Mouse (Mus musculus) midbrain, embryonic 13.5 days (tissue): ENCODE results near the gene Mvb12b. TPM values are rescaled to one million over a fixed set of nuclear protein-coding genes. Genes with fewer than 3 reads are reported as not detected.

Source experiments
- ATAC-seq: fragments of 200-750 bp; cut with Nextera tagmentation; 2 replicates; pipeline ENCODE4 v1.8.0; 2017; ENCODE audit warnings: mild to moderate bottlenecking, moderate TSS enrichment, moderate library complexity
- H3K27ac ChIP-seq: fragments of 300-500 bp; sonication (generic); 2 replicates; pipeline ENCODE4 v1.5.1; 2015; ENCODE audit warnings: inconsistent platforms, mild to moderate bottlenecking, moderate library complexity
- H3K27me3 ChIP-seq: fragments of 300-500 bp; sonication (generic); 2 replicates; pipeline ENCODE4 v1.6.1; 2015; ENCODE audit warnings: mild to moderate bottlenecking, inconsistent platforms
- H3K36me3 ChIP-seq: fragments of 300-500 bp; sonication (generic); 2 replicates; pipeline ENCODE4 v1.6.1; 2015; ENCODE audit warnings: mild to moderate bottlenecking, inconsistent platforms
- H3K4me1 ChIP-seq: fragments of 300-500 bp; sonication (generic); replicated peaks from 2 replicates; pipeline ENCODE4 v1.6.1; 2015; ENCODE audit warnings: inconsistent platforms
- H3K4me2 ChIP-seq: fragments of 300-500 bp; sonication (generic); replicated peaks from 2 replicates; pipeline ENCODE4 v1.6.1; 2015; ENCODE audit warnings: moderate library complexity, mild to moderate bottlenecking, inconsistent platforms
- H3K4me3 ChIP-seq: fragments of 300-500 bp; sonication (generic); replicated peaks from 2 replicates; pipeline ENCODE4 v1.5.1; 2015; ENCODE audit warnings: mild to moderate bottlenecking, inconsistent platforms
- H3K9ac ChIP-seq: fragments of 300-500 bp; sonication (generic); replicated peaks from 2 replicates; pipeline ENCODE4 v1.6.1; 2015; ENCODE audit warnings: mild to moderate bottlenecking, inconsistent platforms
- H3K9me3 ChIP-seq: fragments of 300-500 bp; sonication (generic); 2 replicates; pipeline ENCODE4 v1.6.1; 2016; ENCODE audit warnings: mild to moderate bottlenecking, inconsistent platforms
- whole genome bisulfite sequencing: fragments of 180-500 bp; shearing (Covaris S2); methylation state at CpG from one replicate; pipeline ENCODE4 v1.1.7; 2015; 5-methylcytosine and 5-hydroxymethylcytosine counted together
- polyA plus RNA-seq: library from polyadenylated mRNA; unstranded; fragments of >200 nt; fragmentation: Nextera tagmentation; extraction: Ambion mirVana; gene quantifications from 2 replicates; pipeline ENCODE4 v1.2.1, GENCODE M21; 2015

The Mvb12b gene
- polyA plus RNA-seq, 1 experiment from 2014 or later: 73.0 TPM

GRCm38 (mm10) chr2:33820037-33820436 lies 67.7 kb downstream of the Mvb12b start:
- ATAC-seq: no peak
- no peak overlapping the region for H3K4me2 ChIP-seq
- H3K9me3 ChIP-seq: no peaks in the 10 kb centered on the region
- H3K9ac ChIP-seq: no peak overlapping the region
- WGBS: 78% methylated on average over 5 of the region's 5 CpGs
- peaks cover 37% of the 10 kb centered on the region for H3K4me1 ChIP-seq
- H3K27ac ChIP-seq: no peak overlapping the region
- no peak overlapping the region for H3K4me3 ChIP-seq
- H3K36me3 ChIP-seq: peaks cover 68% of the 10 kb centered on the region
- H3K27me3 ChIP-seq: no peaks in the 10 kb centered on the region

DNA sequence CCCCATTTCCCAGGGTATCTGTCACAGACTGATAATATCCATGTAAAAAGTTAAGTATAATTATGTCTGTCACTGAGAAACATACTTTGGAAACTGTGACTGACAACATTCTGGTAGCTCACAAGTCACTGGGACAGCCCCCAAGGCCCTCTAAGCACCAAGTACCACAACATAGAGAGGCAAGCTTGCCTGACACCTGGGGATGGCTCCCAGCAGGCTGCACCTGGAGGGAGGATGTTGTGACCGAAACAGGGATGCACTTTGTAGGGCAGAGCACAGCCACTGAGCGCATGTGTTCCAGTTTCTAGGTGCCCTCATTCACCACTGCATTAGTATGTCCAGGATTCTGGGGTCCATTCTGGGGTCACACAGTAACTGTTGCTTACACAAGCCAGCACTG lies 69.4 kb downstream of the Mvb12b start:
- ATAC-seq: no peak
- no peak overlapping the region for H3K4me3 ChIP-seq
- H3K27ac ChIP-seq: no peak overlapping the region
- H3K9me3 ChIP-seq: no peaks in the 10 kb centered on the region
- H3K27me3 ChIP-seq: no peaks in the 10 kb centered on the region
- peaks cover 55% of the 10 kb centered on the region for H3K36me3 ChIP-seq
- 98% methylated on average over 2 of the region's 2 CpGs for WGBS
- no peak overlapping the region for H3K9ac ChIP-seq
- H3K4me2 ChIP-seq: no peak overlapping the region
- H3K4me1 ChIP-seq: peaks cover 50% of the 10 kb centered on the region

- no peak overlapping the region for H3K4me3 ChIP-seq
- peaks cover 49% of the 10 kb centered on the region for H3K36me3 ChIP-seq
- no peak overlapping the region for H3K4me2 ChIP-seq
- no peaks in the 10 kb centered on the region for H3K9me3 ChIP-seq
- no peaks in the 10 kb centered on the region for H3K27me3 ChIP-seq
- ATAC-seq: no peak
- 0 out of 2 replicates have a peak overlapping the region, but pooled peaks have one; percentile 12 for H3K27ac ChIP-seq
- peaks cover 49% of the 10 kb centered on the region for H3K4me1 ChIP-seq
- no peak overlapping the region; the same call in 1 of the 2 replicates for H3K9ac ChIP-seq
- 74% methylated on average over 9 of the region's 9 CpGs for WGBS
These were observed 69.9 kb downstream of the Mvb12b start for GRCm38 (mm10) chr2:33817663-33818346.

GRCm38 (mm10) chr2:33817080-33817479 lies 70.7 kb downstream of the Mvb12b start:
- Histone ChIP-seq H3K9me3 (no peaks in the 10 kb centered on the region), H3K4me3 (no peak overlapping the region), H3K27ac (no peak overlapping the region), H3K4me1 (peaks cover 49% of the 10 kb centered on the region), H3K36me3 (peaks cover 49% of the 10 kb centered on the region), H3K9ac (no peak overlapping the region), H3K4me2 (no peak overlapping the region), H3K27me3 (no peaks in the 10 kb centered on the region)
- no peak for ATAC-seq
- 81% methylated on average over 4 of the region's 4 CpGs for WGBS

- Histone ChIP-seq H3K4me2 (no peak overlapping the region), H3K9ac (no peak overlapping the region), H3K27me3 (no peaks in the 10 kb centered on the region), H3K4me3 (no peak overlapping the region), H3K9me3 (no peaks in the 10 kb centered on the region), H3K4me1 (peaks cover 71% of the 10 kb centered on the region), H3K27ac (peak overlapping the region; percentile 57), H3K36me3 (peaks cover 34% of the 10 kb centered on the region)
- no peak for ATAC-seq
- WGBS: 63% methylated on average over 8 of the region's 8 CpGs
These were observed 73.2 kb downstream of the Mvb12b start for GRCm38 (mm10) chr2:33814581-33814980.

GRCm38 (mm10) chr2:33813501-33814240 lies 74.1 kb downstream of the Mvb12b start:
- no peak for ATAC-seq
- peak overlapping the region; percentile 41 for H3K27ac ChIP-seq
- H3K4me1 ChIP-seq: peaks cover 80% of the 10 kb centered on the region
- H3K27me3 ChIP-seq: no peaks in the 10 kb centered on the region
- H3K4me2 ChIP-seq: no peak overlapping the region
- no peak overlapping the region for H3K4me3 ChIP-seq
- WGBS: 50% methylated on average over 8 of the region's 8 CpGs
- H3K9ac ChIP-seq: no peak overlapping the region
- H3K36me3 ChIP-seq: peaks cover 25% of the 10 kb centered on the region
- H3K9me3 ChIP-seq: no peaks in the 10 kb centered on the region

- H3K4me1 ChIP-seq: peaks cover 84% of the 10 kb centered on the region
- H3K27me3 ChIP-seq: no peaks in the 10 kb centered on the region
- peaks cover 23% of the 10 kb centered on the region for H3K36me3 ChIP-seq
- no peak overlapping the region for H3K9ac ChIP-seq
- no peak overlapping the region for H3K4me3 ChIP-seq
- no peak overlapping the region for H3K4me2 ChIP-seq
- no peak for ATAC-seq
- WGBS: 63% methylated on average over 11 of the region's 11 CpGs
- peak overlapping the region; percentile 41; the same call in 1 of the 2 replicates for H3K27ac ChIP-seq
- no peaks in the 10 kb centered on the region for H3K9me3 ChIP-seq
These were observed 74.8 kb downstream of the Mvb12b start for GRCm38 (mm10) chr2:33812980-33813379.

DNA sequence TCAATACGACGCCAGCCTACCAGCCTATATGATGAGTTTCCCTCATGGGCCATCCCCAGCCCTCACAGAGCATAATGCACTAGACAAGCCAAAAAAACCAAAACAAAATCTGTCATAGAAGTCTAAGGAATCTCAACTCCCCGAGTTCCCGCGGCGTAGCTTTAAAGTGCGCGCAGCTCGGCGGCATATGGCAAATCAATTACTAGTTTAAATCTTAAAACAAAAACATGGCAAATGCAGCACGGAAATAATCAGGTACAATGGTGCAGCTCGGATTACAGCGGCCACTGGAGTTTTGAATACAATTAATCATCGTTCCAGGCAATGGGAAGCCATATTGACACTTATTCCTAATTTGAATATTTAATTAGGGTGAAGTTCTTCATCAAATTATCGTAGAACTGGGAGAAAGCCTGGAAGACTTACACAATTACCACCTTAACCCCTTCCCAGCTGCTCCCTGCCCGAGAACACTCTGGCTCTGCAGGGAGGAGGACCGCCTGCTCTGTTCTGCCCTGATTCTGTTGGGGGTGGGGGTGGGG lies 76.3 kb downstream of the Mvb12b start:
- no peak for ATAC-seq
- Histone ChIP-seq H3K9ac (no peak overlapping the region), H3K27me3 (no peaks in the 10 kb centered on the region), H3K4me3 (no peak overlapping the region), H3K4me2 (no peak overlapping the region), H3K4me1 (peaks cover 74% of the 10 kb centered on the region), H3K36me3 (peaks cover 19% of the 10 kb centered on the region), H3K9me3 (no peaks in the 10 kb centered on the region), H3K27ac (peak overlapping the region; percentile 79)
- 58% methylated on average over 17 of the region's 17 CpGs for WGBS

DNA sequence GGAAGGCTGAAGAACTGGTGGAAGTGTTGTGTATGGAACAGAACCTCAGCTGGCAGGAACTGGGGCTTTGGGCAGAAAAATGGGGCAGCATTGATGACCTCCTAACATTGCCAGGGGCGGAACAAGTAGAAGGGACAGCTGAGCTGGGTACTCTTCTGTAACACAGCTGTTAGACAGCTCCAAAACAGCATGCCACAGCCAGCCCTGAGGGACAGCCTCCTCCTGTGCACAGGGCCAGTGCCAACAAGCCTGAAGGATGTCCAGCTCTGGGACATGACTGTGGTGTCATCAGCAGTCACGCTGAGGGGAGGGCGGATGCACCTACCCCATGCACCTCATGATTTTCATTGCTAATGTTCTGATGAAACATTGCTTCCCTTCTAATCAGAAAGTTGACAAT lies 78.7 kb downstream of the Mvb12b start:
- H3K9me3 ChIP-seq: no peaks in the 10 kb centered on the region
- H3K36me3 ChIP-seq: peaks cover 24% of the 10 kb centered on the region
- peak overlapping the region; percentile 79 for H3K27ac ChIP-seq
- 79% methylated on average over 3 of the region's 3 CpGs for WGBS
- no peak overlapping the region for H3K4me2 ChIP-seq
- no peak overlapping the region for H3K9ac ChIP-seq
- ATAC-seq: no peak
- H3K4me1 ChIP-seq: peaks cover 69% of the 10 kb centered on the region
- H3K4me3 ChIP-seq: no peak overlapping the region
- H3K27me3 ChIP-seq: no peaks in the 10 kb centered on the region

DNA sequence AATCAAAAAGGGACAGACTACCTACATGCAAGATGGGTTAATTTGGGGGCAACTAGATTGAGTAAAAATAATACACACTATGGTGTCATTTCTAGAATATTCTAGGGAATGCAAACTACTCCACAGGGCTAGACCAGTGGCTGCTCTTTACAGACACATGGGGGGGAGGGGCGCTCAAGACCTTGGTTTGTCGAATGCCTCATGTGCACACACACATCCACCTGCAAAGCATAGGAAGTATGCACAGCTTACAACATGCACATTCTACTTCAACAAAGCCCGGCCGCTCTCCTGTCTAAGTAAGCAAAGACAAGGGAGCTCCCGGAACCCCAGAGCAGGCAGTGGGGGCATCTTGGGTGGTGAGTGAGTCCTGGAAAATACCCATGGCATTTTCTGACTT lies 79.7 kb downstream of the Mvb12b start:
- no peak overlapping the region for H3K4me3 ChIP-seq
- H3K9me3 ChIP-seq: no peaks in the 10 kb centered on the region
- H3K27me3 ChIP-seq: no peaks in the 10 kb centered on the region
- no peak overlapping the region for H3K4me2 ChIP-seq
- no peak overlapping the region for H3K9ac ChIP-seq
- WGBS: 96% methylated on average over 5 of the region's 5 CpGs
- peaks cover 24% of the 10 kb centered on the region for H3K36me3 ChIP-seq
- no peak for ATAC-seq
- H3K4me1 ChIP-seq: peaks cover 66% of the 10 kb centered on the region
- no peak overlapping the region for H3K27ac ChIP-seq

- H3K36me3 ChIP-seq: peaks cover 48% of the 10 kb centered on the region
These were observed 82.1 kb downstream of the Mvb12b start for GRCm38 (mm10) chr2:33805640-33806039.

DNA sequence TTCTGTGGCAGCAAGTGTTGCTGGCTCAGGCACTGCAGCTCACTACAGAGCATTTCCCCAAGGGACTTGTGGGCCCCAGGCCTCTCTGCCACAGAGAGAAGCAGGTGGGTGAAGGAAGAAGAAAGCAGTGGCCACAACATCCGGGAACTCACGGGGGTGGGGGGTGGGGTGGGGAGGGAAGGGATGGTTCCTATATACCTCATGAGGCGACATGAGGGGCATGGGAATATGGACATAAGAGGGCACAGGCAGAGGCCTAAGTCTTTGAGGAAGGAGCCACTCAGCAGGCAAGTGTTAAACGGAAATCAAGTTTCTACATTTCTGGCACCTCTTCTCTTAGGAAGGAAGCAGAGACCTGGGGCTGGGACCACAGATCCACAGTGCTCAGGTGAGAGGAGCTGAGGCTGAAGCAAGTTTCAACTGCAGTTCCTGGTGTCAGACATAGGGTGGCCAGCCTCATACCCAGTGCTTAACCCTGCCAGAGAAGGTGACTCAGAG lies 84.0 kb downstream of the Mvb12b start:
- H3K27me3 ChIP-seq: no peaks in the 10 kb centered on the region
- peaks cover 41% of the 10 kb centered on the region for H3K4me1 ChIP-seq
- H3K4me2 ChIP-seq: no peak overlapping the region
- ATAC-seq: no peak; the same call in 1 of the 2 replicates
- WGBS: 72% methylated on average over 4 of the region's 4 CpGs
- H3K9me3 ChIP-seq: no peaks in the 10 kb centered on the region
- no peak overlapping the region for H3K4me3 ChIP-seq
- no peak overlapping the region for H3K9ac ChIP-seq
- no peak overlapping the region for H3K27ac ChIP-seq
- peaks cover 53% of the 10 kb centered on the region for H3K36me3 ChIP-seq

More at GRCm38 (mm10) chr2:33805640-33806039, 82.1 kb downstream of the Mvb12b start:
- no peak for ATAC-seq
- WGBS: 88% methylated on average over 11 of the region's 11 CpGs
- Histone ChIP-seq H3K4me1 (peaks cover 60% of the 10 kb centered on the region), H3K4me3 (no peak overlapping the region), H3K9me3 (no peaks in the 10 kb centered on the region), H3K9ac (no peak overlapping the region), H3K4me2 (no peak overlapping the region), H3K27ac (no peak overlapping the region), H3K27me3 (no peaks in the 10 kb centered on the region)
